Mouse (Mus musculus) right cerebral cortex, adult 18-20 months (tissue): ENCODE results near the gene Onecut3.

ENCODE experiments used
- DNase-seq: peaks from one replicate; pipeline ENCODE4 v3.0.0; 2022; ENCODE audit warnings: mixed read lengths

The Onecut3 gene

DNA sequence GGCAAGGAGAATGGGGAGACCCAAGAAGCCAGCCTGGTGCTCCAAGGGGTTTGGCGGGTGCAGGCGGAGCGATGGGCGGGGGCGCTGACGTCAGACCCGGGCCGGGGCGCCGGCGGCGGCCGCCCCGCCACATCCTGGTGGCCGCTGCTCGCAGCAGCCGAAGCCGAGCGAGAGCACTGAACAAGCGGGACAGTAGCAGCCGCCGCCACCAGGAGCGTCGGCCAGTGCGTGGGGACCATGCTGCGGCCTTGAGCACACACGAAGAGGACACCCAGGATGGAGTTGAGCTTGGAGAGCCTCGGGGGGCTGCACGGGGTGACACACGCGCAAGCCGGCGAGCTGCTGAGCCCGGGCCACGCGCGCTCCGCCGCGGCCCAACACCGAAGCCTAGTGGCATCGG is at the start of gene Onecut3:
Gene Onecut3, plus strand, starts transcription at position 104 of the 400 bp plus-strand sequence.
- DNase-seq, result peak; percentile 10

DNA sequence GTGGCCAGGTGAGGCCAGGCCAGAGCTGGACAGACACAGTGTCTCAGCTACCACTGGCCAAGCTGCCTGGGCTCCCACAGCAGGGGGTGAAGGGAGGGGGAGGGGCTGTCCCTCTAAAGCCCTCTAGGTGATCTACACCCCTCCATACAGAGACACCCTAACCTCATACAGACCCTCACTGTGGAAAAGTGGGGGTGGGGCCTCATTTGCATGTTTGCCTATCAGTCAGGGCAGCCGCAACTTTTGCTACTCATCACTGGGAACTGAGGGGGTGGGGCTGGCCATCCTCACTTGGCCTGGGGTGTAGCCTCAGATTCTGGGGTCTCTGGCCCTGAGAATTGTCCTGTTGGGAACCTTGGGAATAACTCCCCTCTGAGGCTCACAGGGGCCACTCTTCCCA is 49.6 kb upstream of the Onecut3 start:
- DNase-seq, result no peak

DNA sequence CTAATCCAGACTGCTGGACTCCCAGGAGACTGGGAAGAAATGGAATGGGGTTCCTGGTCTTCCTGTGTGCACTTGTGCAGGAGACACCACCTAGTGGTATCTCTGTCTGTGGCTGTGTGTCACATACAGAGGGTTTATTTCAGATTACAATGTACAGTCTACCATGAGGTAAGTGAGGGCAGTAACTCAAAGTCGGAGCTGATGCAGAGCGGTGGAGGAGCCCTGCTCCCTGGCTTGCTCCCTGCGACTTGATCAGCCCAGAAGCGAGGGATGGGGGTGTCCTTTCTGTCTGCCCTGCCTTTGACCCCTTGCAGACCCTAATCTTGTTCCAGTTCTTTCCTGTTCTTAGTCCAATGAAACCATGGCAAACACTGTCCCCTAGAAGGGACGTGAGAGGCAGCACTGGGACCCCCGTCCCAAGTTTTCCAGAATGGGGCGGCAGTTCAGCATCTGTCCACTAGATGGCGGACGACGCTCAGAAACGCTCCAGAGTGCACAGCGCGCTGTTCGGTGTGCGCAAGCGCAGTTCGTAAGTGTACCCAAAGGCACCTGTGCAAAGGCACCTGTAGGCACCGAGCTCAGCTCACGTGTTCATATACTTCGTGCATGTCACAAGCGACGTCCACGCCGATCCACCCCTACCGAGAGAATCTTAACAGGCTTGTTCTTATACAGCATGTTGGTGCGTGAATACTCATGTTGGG is 48.6 kb upstream of the Onecut3 start:
- DNase-seq, result peak; percentile 74

DNA sequence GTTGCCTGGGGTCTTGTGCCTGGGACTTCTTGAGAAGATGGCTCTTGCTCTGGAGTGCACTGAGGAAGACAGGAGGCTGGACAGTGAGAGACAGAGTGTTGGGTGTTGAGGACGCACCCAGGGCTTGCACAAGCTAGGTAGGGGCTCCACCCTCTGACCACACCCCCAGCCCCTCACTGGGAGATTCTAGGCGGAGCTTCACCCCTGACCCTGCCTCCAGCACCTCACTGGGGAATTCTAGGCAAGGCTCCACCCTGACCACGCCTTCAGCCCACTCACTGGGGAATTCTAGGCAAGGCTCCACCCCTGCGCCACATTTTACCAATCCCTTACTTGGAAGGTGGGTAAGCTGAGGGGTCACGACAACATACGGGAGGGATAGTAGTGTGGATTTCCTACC is 44.0 kb upstream of the Onecut3 start:
- no peak for DNase-seq

DNA sequence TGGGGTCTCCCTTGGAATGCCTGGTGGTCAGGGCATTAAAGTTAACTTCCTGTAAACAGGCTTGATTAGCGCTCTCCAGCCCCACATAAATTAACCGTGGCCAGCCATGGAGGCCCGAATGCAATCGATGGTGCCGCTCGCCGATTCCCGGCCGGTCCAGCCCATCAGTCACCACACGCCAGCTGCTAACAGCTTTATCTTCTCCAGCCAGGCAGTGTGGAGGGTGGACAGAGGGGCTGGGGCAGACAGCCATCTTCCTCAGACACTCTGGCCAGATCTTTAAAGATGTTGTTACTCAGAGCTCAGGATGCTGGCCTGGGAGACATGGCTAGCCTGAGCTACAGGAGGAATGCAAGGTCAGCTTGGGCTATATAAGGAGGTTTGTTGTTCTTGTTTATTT is 41.0 kb upstream of the Onecut3 start:
- DNase-seq, result no peak

- no peak for DNase-seq
Measured at GRCm38 (mm10) chr10:80454781-80455180, 39.9 kb upstream of the Onecut3 start.

GRCm38 (mm10) chr10:80455697-80456096 is 38.9 kb upstream of the Onecut3 start:
- no peak for DNase-seq

- no peak for DNase-seq
Measured at GRCm38 (mm10) chr10:80459236-80459635, 35.4 kb upstream of the Onecut3 start.

- no peak for DNase-seq
Measured at GRCm38 (mm10) chr10:80459671-80460070, 35.0 kb upstream of the Onecut3 start.

GRCm38 (mm10) chr10:80460324-80460723 is 34.3 kb upstream of the Onecut3 start:
- DNase-seq, result no peak

DNA sequence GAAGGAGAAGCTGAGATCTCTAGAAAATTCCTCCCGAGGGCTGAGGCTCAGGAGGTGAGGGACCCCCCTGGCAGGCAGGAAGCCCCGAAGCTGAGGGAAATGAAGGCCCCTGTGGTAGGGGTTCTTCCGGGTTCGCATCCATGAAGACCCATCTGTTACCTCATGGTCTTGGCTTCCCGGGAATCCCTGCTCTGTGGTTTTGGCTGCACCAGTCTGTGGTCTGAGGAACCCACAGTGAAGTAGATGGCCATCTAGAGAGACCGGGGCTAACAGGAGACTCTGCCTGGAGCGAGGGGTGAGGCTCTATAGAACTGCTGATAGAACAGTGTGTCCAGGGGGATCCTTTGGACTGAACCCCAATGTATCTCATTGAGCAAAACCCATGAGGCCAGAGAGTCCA is 33.3 kb upstream of the Onecut3 start:
- DNase-seq, result no peak

DNA sequence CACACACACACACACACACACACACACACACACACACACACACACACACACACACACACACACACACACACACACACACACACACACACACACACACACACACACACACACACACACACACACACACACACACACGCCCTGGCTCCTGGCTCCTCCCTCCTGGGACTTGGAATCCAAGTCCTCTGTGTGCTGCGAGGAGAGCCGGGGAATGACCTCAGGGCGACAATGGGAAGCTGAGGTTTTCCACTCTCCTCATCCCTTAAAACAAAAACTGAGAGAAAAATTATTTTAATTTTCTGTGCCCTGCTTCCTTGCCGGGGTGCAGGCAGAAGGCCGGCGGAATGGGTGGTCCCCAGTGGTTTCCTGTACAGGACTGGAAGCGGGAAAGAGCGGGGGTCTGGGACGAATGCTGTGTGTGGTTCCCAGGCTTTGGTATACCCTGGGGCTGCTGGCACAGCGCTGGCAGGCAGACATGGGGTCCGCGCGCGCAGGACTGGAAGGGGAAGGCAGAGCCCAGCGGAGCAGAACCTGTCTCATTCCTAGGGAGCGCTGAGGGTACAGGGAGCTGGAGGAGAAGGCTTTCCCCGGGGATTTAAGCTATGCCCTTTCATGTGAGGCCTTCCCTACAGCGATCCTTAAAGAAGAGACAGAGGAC is 30.1 kb upstream of the Onecut3 start:
- no peak for DNase-seq

- no peak for DNase-seq
Measured at GRCm38 (mm10) chr10:80465066-80465465, 29.6 kb upstream of the Onecut3 start.

DNA sequence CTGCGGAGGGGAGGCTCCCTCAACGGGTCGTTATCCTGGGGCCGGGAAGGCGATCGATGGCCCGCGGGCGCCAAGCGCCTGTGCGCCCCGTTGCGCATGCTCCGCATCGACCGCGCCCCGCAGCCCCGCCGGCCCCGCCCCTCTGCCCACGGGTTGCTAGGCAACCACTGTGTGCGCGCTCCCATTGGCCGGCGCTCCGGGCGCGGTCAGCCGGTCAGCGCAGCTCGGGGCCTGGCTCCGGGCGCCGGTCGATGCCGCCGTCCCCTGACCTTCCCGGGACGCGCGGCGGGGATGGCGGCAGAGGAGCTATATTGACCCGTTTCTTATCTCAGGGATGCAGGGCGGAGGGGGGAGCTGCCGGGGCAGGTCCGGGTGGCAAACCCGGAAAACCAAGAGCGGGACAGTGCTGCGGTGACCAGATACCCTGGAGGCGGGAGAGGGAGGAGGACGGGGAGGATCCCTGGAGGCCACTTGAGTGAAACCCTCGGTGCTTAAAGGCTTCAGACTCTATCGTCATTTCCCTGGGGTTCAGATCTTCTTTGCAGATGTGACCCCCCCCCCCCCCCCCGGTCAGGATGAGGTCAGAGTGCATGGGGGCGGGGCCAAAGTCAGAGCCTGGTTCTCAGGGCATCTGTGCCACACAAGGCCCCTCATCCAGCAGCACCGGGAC is 19.2 kb upstream of the Onecut3 start:
- DNase-seq, result peak; percentile 91

GRCm38 (mm10) chr10:80478531-80478930 is 16.1 kb upstream of the Onecut3 start:
- DNase-seq, result no peak

- DNase-seq, result no peak
Measured at GRCm38 (mm10) chr10:80481002-80481401, 13.6 kb upstream of the Onecut3 start.

DNA sequence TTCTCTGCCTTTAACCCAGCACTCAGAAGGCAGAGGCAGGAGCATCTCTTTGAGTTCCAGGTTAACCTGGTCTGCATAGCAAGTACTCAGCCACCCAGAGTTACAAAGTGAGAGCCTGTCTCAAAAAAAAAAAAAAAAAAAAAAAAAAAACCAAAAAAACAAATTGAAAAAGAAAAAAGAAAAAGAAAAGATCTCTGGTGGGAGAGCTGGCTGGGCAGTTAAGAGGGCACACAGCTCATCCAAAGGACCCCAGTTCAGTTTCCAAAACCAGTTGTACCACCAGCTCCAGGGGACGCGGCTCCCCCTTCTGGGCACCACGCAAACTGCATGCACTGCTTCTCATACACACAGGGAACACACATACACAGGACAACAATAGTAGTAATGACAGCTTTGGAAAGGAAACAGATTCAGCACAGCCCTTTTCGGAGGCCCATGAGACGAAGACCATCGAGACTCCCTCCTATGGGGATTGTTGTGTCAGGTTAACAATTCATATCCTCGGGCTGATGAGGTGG is 7.7 kb upstream of the Onecut3 start:
- DNase-seq, result no peak

GRCm38 (mm10) chr10:80490051-80490450 is 4.6 kb upstream of the Onecut3 start:
- DNase-seq, result no peak

DNA sequence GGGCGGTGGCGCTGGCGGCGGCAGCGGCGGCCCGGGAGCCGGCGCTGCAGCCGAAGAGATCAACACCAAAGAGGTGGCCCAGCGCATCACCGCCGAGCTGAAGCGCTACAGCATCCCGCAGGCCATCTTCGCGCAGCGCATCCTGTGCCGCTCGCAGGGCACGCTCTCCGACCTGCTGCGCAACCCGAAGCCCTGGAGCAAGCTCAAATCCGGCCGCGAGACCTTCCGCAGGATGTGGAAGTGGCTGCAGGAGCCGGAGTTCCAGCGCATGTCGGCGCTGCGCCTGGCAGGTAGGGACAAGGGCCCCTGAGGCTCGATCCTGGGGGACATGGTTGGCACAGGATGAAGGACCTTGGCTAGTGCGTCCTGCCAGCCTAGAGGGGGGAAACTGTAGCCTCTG is 1.3 kb downstream of the Onecut3 start:
- no peak for DNase-seq

DNA sequence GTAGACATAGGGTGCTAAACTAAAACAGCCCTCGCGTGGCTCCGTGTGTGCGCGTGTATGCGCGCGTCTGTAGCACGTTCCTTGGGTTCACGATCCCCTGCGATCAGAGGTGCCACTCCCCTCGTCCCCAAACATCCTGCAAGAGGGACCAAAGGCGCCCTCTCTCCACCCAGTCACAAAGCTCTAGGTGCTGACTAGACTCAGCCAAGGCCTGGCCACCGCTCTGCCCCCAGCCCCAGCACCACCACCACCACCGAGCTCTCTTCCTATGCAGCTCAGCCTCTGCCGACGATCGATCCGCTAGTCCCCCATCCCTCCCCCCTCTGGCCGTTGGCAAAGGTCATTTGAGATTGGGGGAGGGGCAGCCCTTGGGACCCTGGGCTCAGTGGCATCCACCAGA is 1.8 kb downstream of the Onecut3 start:
- DNase-seq, result no peak

GRCm38 (mm10) chr10:80502291-80502690 is 7.7 kb downstream of the Onecut3 start:
- DNase-seq, result no peak

- no peak for DNase-seq
Measured at GRCm38 (mm10) chr10:80502819-80503314, 8.2 kb downstream of the Onecut3 start.

DNA sequence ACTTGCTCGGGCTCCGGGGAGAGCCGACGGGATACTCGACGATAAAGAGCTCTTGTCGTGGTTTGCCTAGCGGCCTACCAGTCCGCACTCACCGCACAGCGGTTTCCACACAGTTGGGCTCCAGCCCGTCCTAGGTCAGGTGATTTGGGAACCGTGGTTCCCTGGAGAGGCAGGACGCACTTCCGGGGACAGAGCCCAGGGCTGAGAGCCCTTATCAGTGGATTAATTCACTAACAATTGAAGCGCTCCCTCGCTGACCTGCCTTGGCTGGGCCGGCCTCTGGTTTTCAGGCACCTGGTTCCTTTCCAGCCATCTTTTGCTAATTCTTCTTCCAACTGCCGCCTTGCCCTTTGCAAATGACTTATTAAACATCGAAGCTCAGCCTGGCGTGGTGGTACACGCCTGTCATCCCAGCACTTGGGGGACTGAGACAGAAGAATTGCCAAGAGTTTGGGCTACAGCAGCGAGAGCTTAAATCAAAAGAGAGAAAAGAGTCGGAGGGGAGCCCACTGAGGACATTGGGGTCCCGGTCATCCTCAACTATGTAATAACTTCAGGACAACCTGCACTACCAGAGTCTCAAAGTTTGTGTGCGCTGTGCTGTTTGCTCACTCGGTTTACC is 9.1 kb downstream of the Onecut3 start:
- DNase-seq, result no peak
